Mouse (Mus musculus) urinary bladder, postnatal 25 days (tissue): ENCODE measurements around the gene Nbas.

Source experiments
- DNase-seq: peaks from one replicate; pipeline ENCODE4 v3.0.0; 2022; ENCODE audit warnings: low spot score

The Nbas gene

GRCm38 (mm10) chr12:13615661-13616060 lies 346.7 kb downstream of the Nbas start:
- DNase-seq: no peak

GRCm38 (mm10) chr12:13622150-13622822 lies 353.4 kb downstream of the Nbas start:
- DNase-seq: no peak

GRCm38 (mm10) chr12:13626803-13627706 lies 358.1 kb downstream of the Nbas start:
- DNase-seq: no peak
